Mouse (Mus musculus) lung, postnatal 0 days (tissue): Measurements from ENCODE around the gene Cacna1g.

Source experiments
- CTCF ChIP-seq: IDR thresholded peaks from 2 replicates; pipeline ENCODE4 v1.5.1; 2016; ENCODE audit warnings: antibody characterized with exemption, mild to moderate bottlenecking
- EP300 ChIP-seq: IDR thresholded peaks from 2 replicates; pipeline ENCODE4 v1.6.1; 2016; ENCODE audit warnings: antibody characterized with exemption, mild to moderate bottlenecking, control low read depth

- no peak for TF ChIP-seq CTCF
- no peak for TF ChIP-seq EP300
Measured at GRCm38 (mm10) chr11:94472916-94473706, 887 bp downstream of the Cacna1g start.
